Mouse (Mus musculus) kidney, adult 11 months (tissue): ENCODE measurements at regions not wholly inside any gene's neighbourhood (a gene's known extent, or its start where the extent isn't known, plus 50 kb on each side); places are given as distances from the start of the nearest gene placed in this dataset.
A peak's percentile ranks its signal among the peaks of the same experiment; 100 is the strongest.

Source experiments
- DNase-seq: peaks from one replicate; pipeline ENCODE4 v3.0.0; 2022

DNA sequence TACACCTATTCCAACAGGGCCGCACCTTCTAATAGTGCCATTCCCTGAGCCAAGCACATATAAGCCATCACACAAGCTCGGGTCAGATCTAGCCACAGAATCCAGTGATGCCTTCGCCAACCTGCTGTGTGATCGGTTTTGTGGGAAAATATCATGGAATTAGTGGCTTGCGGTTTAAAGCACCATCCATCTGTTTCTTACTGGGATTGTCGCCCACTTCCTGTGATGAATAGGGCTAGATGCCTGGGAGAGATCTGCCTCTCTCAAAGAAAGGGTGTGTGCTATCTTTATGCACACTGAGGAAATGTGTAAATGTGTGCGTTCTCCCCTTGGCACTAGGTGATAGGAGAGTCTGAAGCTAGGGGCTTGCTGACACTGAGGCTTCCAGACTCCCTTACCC is 154.5 kb upstream of the Smim23 start:
- no peak for DNase-seq

- DNase-seq = no peak
These were observed 152.2 kb upstream of the Smim23 start for GRCm38 (mm10) chr11:32976572-32976971.

GRCm38 (mm10) chr11:32973453-32973852 is 149.0 kb upstream of the Smim23 start:
- no peak for DNase-seq

- no peak for DNase-seq
These were observed 141.0 kb upstream of the Smim23 start for GRCm38 (mm10) chr11:32965418-32965817.

- DNase-seq = no peak
These were observed 139.4 kb upstream of the Smim23 start for GRCm38 (mm10) chr11:32963625-32964293.

GRCm38 (mm10) chr11:32961600-32961999 is 137.2 kb upstream of the Smim23 start:
- no peak for DNase-seq

GRCm38 (mm10) chr11:32958961-32959360 is 134.6 kb upstream of the Smim23 start:
- DNase-seq = no peak

DNA sequence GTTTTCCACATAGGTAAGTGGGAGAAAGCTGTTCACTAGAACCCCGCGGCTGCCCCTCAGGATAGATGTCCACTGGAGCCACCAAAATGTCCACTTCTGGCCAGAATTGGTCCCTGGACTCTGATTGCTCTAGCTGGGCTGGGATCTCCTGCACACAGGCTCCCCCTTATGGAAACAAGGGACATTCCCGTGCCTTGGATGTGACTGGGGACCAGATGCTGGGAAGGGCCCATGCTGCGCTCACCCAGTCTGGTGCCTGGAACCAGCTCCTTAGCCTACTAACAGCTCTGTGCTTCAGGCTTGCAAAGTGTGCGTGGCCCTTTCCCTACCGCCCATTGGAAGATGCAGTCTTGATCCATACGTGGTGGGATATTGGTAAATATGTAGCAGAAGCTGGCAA is 132.6 kb upstream of the Smim23 start:
- peak; percentile 3 for DNase-seq

- no peak for DNase-seq
These were observed 127.9 kb upstream of the Smim23 start for GRCm38 (mm10) chr11:32952271-32952670.

DNA sequence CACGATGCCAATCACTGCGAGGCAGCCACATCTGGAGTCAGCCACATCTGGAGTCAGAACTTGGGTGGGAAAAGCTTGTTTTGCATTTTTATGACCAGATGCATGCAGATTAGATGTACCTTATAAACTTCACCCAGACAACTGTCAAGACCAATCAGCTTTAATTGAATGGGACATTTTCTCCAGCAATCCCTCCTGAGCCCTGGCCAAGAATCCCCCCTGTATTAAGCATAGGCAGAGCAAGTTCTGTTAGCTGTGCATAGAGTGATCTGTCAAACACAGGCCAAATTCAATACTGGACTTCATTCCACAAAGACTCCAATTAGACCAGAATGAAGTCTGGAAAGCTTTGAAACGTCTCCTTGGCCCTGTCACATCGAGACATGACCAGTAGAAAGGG is 123.7 kb upstream of the Smim23 start:
- no peak for DNase-seq

DNA sequence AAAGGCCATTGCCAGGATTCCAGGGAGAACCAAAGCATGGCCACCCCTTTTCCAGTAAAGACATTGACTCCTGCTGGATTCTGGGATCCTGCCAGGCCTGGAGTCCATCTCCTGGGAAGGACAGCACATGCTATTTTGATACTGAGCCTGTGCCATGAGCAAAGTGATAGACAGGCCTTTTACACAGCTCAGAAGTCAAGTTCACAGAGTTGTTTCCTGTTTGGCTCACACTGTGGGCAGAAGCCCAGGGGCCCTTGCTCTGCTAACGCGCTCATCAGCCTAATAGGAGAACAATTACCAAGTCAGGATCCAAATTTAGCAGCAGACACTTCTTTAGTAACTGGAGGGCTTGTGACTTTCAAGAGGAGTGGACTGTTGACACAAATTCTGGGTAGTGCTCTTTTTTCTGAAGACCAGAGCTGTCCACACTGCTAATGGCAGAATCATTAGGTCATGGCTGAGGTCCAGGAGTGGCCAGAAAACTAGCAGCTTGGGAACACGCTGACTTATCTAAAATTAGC is 122.1 kb upstream of the Smim23 start:
- peak; percentile 4 for DNase-seq

DNA sequence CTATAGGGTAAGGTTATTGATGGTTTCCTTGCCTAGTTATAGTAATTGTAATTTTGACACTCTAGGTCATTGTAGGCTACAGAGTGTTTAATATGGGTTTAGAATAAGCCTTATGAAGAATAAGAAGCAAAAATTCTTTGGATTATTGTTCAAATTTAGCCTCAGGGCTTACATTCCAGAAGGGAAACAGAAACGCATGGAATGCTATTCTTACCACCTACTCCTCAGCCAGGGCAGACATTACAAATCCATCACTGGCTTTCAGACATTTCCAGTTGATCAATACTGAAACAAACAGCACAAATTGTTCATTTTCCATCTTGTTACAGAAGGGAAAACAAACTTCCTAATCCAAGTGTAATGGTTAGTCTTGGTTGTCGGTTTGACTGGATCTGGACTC is 120.7 kb upstream of the Smim23 start:
- DNase-seq = no peak

DNA sequence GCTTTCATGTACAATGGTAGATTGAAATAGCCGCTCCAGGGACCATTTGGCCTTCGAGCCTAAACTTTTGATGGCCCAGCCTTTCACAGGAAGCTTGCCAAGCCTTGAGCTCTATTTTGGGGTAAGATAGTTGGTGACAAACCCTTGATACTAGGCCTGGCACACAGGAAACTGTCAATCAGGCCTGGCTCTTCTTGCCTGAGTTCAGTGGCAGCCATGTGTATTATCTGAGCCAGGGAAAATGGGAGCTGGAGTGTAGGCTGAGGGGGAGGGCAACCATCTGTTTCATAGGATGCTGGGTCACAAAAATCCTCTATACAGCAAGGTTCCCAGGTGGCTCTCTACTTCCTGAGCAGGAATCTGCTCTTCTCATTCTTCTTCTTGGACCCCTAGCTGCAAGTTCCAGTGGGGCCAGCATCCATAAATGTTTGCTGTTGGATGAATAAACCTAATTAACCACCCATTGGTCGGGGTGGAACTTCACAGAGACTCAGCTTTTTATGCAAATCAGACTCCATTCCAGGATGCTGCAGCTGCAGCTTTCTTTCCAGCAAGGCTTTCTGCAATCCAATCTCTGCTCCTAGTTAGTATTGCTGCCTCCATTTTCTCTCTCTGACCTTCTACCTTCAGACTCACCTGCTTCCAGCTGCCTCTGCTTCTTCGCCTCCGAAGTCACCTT is 117.1 kb upstream of the Smim23 start:
- no peak for DNase-seq

GRCm38 (mm10) chr11:32939102-32939501 is 114.7 kb upstream of the Smim23 start:
- DNase-seq = no peak

GRCm38 (mm10) chr11:32937167-32937566 is 112.8 kb upstream of the Smim23 start:
- DNase-seq = no peak

DNA sequence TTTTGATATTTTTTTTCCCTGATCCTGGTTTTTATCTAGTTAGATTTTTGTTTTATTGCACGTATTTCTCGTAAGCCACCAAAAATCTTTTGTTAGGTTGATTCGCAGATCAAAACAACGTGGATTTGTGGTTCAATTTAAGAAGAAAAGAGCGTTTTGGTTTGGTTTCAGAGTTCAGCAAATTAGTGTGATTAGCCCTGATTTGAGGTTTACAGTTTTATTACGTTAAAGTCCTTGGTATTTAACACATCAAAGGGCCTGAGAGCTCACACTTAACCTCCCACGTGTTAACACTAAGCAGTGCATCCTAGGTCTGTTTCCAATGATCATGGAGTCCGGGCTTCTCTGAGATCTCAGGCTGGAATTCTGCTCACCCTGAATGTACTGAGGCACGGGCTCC is 107.5 kb upstream of the Smim23 start:
- no peak for DNase-seq

DNA sequence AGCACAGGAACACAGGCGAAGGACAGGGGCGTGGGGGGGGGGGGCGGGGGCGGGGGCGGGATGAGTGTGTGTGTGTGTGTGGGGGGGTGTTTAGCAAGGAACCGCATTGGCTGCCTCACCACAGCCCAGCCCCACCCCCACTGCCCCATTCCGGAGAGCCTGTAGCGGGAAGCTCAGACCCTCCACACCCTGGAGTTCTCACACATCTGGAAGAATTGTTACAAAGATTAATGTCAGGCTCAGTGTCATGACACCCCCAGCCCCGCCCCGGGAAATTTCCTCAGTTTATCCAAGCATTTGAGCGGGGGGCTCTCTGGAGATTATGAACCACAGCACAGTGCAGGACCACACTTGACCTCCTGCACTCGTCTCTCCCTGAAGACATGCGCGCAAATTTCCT is 106.6 kb upstream of the Smim23 start:
- no peak for DNase-seq

- DNase-seq = no peak
These were observed 104.4 kb upstream of the Smim23 start for GRCm38 (mm10) chr11:32928837-32929236.

DNA sequence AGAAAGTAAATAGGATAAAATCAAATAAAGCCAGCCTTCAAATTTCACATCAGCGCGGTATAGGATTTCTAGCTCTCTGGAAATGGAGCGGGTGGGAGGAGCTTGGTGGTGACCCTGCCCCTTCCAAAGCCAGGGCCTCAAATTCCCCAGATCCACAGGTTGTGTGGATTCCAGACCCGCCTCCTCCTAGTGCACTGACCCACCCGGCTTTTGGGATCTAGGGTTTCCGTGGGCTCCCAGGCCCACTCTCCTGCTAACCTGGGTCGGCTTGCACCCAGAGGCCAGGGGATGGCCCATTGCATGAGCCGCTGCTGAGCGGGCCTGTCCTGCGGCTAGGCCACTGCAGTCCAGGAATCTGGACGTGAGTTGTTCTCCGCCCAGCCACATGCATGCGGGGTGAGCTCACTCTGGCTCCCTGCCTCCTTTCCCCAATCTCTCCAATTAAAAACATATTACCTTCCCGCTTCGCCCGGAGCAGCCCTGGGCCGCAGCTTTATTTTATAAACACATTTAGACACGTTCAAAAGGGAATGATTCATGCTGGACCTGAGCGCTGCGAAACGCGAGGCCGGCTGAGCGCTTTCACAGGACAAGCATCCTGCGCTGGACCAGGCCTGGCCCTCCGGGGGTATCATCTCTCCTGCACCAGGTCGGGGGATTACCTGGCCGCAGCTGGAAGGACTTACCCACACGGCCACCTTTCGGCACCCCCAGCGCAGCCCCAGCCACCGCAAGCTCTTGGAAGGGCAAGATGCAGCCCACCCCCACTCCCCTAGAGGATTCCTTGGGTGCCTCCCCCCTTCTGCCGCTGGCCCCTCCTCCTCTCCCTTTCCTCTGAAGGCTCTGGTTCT is 101.2 kb upstream of the Smim23 start:
- DNase-seq = peak; percentile 5

- no peak for DNase-seq
These were observed 100.5 kb upstream of the Smim23 start for GRCm38 (mm10) chr11:32924932-32925331.

- DNase-seq = no peak
These were observed 88.7 kb upstream of the Smim23 start for GRCm38 (mm10) chr11:32913071-32913470.

DNA sequence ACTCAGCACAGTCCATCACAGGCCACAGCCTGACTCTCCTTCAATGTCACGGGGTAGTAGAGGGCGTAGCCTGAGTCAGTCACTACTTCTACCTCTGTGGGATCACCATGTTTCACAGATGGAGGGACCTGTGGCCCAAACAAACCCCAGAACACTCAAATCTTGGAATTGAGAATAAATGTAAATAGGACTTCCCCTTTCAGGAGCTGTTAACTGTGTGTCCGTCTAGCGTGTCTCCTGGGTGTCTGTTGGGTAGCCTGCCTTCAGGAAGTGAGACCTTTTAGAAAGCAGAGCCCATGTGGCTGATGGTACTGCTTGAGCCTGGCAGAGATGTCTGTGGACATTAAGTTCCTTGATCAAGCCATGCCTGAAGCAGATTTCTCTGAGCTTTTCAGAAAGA is 87.4 kb upstream of the Smim23 start:
- no peak for DNase-seq

DNA sequence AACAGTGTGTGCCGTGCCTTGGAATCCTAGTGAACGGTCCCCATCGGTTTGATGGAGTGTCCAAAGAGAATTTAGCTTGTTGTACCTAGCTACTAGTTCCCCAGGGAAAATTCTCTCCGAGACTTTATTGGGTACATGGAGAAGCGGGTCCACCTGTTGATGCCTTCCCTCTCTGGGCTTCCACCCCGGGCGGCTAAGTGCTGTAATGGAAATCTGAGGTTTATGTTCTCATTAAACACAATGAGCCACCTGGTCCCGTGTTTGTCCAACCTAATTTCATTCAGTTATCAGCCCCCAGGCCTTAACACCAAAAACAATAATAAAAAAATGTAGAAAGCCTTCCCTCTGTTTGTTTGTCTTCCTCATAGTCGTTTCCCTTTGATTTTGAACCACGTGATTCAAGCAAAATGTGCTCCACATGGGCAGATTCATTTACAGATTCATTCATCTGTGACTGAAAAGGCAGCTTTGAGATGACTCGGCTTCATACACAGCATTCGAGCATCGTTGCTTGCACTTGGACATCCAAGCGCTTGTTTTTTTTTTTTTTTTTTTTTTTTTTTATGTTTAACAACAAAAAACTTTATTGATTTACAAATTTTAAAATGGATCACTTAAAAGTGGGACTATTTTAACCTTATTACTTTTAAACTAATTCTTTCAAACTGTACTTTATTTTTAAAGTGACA is 84.5 kb upstream of the Smim23 start:
- no peak for DNase-seq
